Mouse (Mus musculus) myocyte (in vitro differentiated cells): ENCODE data around the gene Cel. TPM values are rescaled to one million over a fixed set of nuclear protein-coding genes. Genes with fewer than 3 reads are reported as not detected.

Source experiments
- H3K27me3 ChIP-seq: one replicate; pipeline ENCODE4 v1.6.1; 2011; ENCODE audit not compliant: control insufficient read depth, insufficient read depth, insufficient read length
- H3K36me3 ChIP-seq: one replicate; pipeline ENCODE4 v1.6.1; 2011; ENCODE audit not compliant: control insufficient read depth, insufficient read depth
- H3K4me2 ChIP-seq: one replicate; pipeline ENCODE4 v1.6.1; 2011; ENCODE audit warnings: low read depth, control low read depth
- H3K4me3 ChIP-seq: one replicate; pipeline ENCODE4 v1.5.1; 2011; ENCODE audit warnings: mild to moderate bottlenecking, control low read depth, moderate library complexity
- H3K79me2 ChIP-seq: one replicate; pipeline ENCODE4 v1.6.1; 2011; ENCODE audit not compliant: control insufficient read depth, insufficient read depth
- H3ac ChIP-seq: one replicate; pipeline ENCODE4 v1.6.1; 2011; ENCODE audit not compliant: control insufficient read depth, insufficient read length
- CEBPB ChIP-seq: IDR thresholded peaks from 2 replicates; pipeline ENCODE4 v1.6.1; 2011; ENCODE audit warnings: mild to moderate bottlenecking, moderate library complexity; ENCODE audit not compliant: poor library complexity, insufficient read depth, severe bottlenecking
- E2F4 ChIP-seq: IDR thresholded peaks from one replicate; pipeline ENCODE4 v1.6.1; 2011; ENCODE audit warnings: mild to moderate bottlenecking, control low read depth, moderate library complexity; ENCODE audit not compliant: insufficient read depth
- MAX ChIP-seq: IDR thresholded peaks from one replicate; pipeline ENCODE4 v1.6.1; 2011; ENCODE audit warnings: low read depth, mild to moderate bottlenecking, control low read depth
- MYOD1 ChIP-seq, 3 experiments: IDR thresholded peaks; one replicate each; pipeline ENCODE4 v1.6.1; 2011; ENCODE audit warnings: control low read depth in 2 of 3, low read depth in 2 of 3, mild to moderate bottlenecking in 2 of 3, moderate library complexity in 1 of 3; ENCODE audit not compliant: insufficient read length in 2 of 3, control insufficient read depth in 1 of 3
- MYOG ChIP-seq, 3 experiments: IDR thresholded peaks; one replicate each; pipeline ENCODE4 v1.6.1; 2011; ENCODE audit warnings: control low read depth in 2 of 3, low read depth in 2 of 3, mild to moderate bottlenecking in 2 of 3; ENCODE audit not compliant: insufficient read length in 2 of 3, control insufficient read depth in 1 of 3, insufficient read depth in 1 of 3
- POLR2A ChIP-seq: IDR thresholded peaks from one replicate; pipeline ENCODE4 v1.6.1; 2011; ENCODE audit warnings: low read depth, mild to moderate bottlenecking, control low read depth, moderate library complexity; ENCODE audit not compliant: insufficient read length
- POLR2AphosphoS2 ChIP-seq: IDR thresholded peaks from one replicate; pipeline ENCODE4 v1.6.1; 2011; ENCODE audit warnings: low read depth, control low read depth; ENCODE audit not compliant: insufficient read length
- REST ChIP-seq: IDR thresholded peaks from one replicate; pipeline ENCODE4 v1.6.1; 2011; ENCODE audit warnings: mild to moderate bottlenecking, control low read depth, moderate library complexity; ENCODE audit not compliant: insufficient read depth, insufficient read length
- SRF ChIP-seq: IDR thresholded peaks from one replicate; pipeline ENCODE4 v1.6.1; 2011; ENCODE audit warnings: low read depth; ENCODE audit not compliant: control insufficient read depth, insufficient read length
- TCF12 ChIP-seq: IDR thresholded peaks from one replicate; pipeline ENCODE4 v1.6.1; 2011; ENCODE audit warnings: mild to moderate bottlenecking, control low read depth; ENCODE audit not compliant: poor library complexity, insufficient read depth, severe bottlenecking
- TCF3 ChIP-seq: IDR thresholded peaks from one replicate; pipeline ENCODE4 v1.6.1; 2011; ENCODE audit warnings: low read depth, control low read depth; ENCODE audit not compliant: insufficient read length
- USF1 ChIP-seq: IDR thresholded peaks from one replicate; pipeline ENCODE4 v1.6.1; 2011; ENCODE audit warnings: low read depth, mild to moderate bottlenecking, control low read depth, moderate library complexity
- polyA plus RNA-seq: library from polyadenylated mRNA; unstranded; fragments of >200 nt; fragmentation: generic; extraction: Trizol; gene quantifications from one replicate; pipeline ENCODE4 v1.2.1, GENCODE M21; 2012; ENCODE audit warnings: missing spikeins

Gene Cel
- polyA plus RNA-seq, 1 experiment: not detected

DNA sequence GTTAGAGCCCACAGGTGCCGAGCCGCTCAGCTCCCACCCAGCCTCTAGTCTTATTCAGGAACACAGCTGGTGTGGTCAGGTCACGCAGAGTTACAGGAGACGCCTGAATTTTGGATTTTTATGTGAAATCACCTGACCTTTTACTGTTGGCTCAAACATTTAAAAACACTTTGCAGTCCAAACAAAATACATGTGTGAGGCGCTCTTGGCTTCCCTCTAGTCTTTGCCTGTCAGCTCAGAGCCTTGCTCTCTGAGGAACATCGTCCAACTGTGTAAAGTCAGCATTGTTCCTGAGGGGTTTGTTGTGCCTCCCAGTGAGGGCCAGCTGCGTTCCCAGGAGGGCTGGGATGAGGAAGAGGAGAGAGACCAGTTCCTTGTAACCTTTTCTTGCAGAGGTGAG, 32.9 kb downstream of the Cel start:
- Histone ChIP-seq H3K4me3 (no peak overlapping the region), H3K27me3 (no peaks in the 10 kb centered on the region), H3ac (no peak overlapping the region), H3K79me2 (no peaks in the 10 kb centered on the region), H3K4me2 (no peak overlapping the region), H3K36me3 (no peaks in the 10 kb centered on the region)
- TF ChIP-seq POLR2A: no peak
- no peak for TF ChIP-seq MYOD1 (IDR thresholded peaks at IDR 0.05; ENCODE audit: control insufficient read depth in 1 of 3, insufficient read length in 2 of 3, low read depth in 2 of 3)
- no peak for TF ChIP-seq REST
- no peak for TF ChIP-seq E2F4
- TF ChIP-seq USF1: no peak
- no peak for TF ChIP-seq CEBPB
- no peak for TF ChIP-seq SRF
- no peak for TF ChIP-seq TCF3
- TF ChIP-seq POLR2AphosphoS2: no peak
- no peak for TF ChIP-seq MAX
- no peak for TF ChIP-seq MYOG (IDR thresholded peaks at IDR 0.05; ENCODE audit: control insufficient read depth in 1 of 3, insufficient read depth in 1 of 3, insufficient read length in 2 of 3, low read depth in 2 of 3)
- TF ChIP-seq TCF12: no peak

DNA sequence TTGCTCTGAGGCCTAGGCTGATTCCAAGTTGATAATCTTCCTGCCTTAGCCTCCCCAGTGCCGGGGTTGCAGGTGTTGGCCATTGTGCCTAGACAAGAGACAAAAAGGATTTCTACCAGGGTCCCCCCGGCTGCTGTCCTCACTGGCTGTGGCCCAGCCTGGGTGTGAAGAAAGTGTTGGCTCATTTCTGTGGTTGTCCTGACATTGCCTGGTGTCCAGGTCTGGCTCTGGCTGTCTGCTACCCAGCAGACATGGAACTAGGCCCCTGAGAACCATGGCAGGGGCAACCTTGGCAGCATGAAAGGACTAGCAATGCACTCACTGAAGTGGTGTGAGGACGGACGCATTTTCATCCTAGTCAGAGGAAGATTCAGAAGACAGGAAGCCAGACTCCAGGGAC, 33.3 kb downstream of the Cel start:
- Histone ChIP-seq H3K27me3 (no peaks in the 10 kb centered on the region), H3K79me2 (no peaks in the 10 kb centered on the region), H3K4me3 (no peak overlapping the region), H3K36me3 (no peaks in the 10 kb centered on the region), H3ac (no peak overlapping the region), H3K4me2 (no peak overlapping the region)
- TF ChIP-seq REST (no peak), MYOD1 (IDR thresholded peaks at IDR 0.05; ENCODE audit: control insufficient read depth in 1 of 3, insufficient read length in 2 of 3, low read depth in 2 of 3) (no peak), E2F4 (no peak), USF1 (no peak), MAX (no peak), POLR2A (no peak), CEBPB (no peak), POLR2AphosphoS2 (no peak), TCF12 (no peak), SRF (no peak), MYOG (IDR thresholded peaks at IDR 0.05; ENCODE audit: control insufficient read depth in 1 of 3, insufficient read depth in 1 of 3, insufficient read length in 2 of 3, low read depth in 2 of 3) (no peak), TCF3 (no peak)

DNA sequence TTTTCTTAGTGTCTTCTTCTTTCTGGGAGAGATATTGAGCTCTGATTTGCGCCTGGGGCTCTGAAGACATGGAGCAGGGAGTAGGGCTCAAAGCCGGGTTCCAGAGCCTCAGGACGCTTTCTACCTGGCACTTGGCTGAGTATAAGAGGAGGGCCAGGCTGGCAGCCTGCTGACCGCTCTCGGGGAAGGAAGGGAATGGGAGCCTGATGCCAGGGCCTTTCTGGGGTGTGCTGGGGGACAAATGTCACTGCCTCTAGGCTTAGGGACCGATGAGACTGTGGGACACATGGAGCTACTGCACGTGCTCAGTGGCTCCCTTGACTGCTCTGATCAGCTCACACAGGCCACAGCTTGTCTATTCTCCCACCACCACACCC, 34.9 kb downstream of the Cel start:
- H3K27me3 ChIP-seq: no peaks in the 10 kb centered on the region
- TF ChIP-seq USF1 (no peak), TCF12 (no peak), MAX (no peak), CEBPB (no peak), MYOD1 (IDR thresholded peaks at IDR 0.05; ENCODE audit: control insufficient read depth in 1 of 3, insufficient read length in 2 of 3, low read depth in 2 of 3) (no peak), POLR2AphosphoS2 (no peak), E2F4 (no peak), REST (no peak), POLR2A (no peak), SRF (no peak), TCF3 (no peak), MYOG (IDR thresholded peaks at IDR 0.05; ENCODE audit: control insufficient read depth in 1 of 3, insufficient read depth in 1 of 3, insufficient read length in 2 of 3, low read depth in 2 of 3) (no peak)
- H3ac ChIP-seq: no peak overlapping the region
- no peak overlapping the region for H3K4me2 ChIP-seq
- no peaks in the 10 kb centered on the region for H3K79me2 ChIP-seq
- H3K36me3 ChIP-seq: no peaks in the 10 kb centered on the region
- H3K4me3 ChIP-seq: no peak overlapping the region

DNA sequence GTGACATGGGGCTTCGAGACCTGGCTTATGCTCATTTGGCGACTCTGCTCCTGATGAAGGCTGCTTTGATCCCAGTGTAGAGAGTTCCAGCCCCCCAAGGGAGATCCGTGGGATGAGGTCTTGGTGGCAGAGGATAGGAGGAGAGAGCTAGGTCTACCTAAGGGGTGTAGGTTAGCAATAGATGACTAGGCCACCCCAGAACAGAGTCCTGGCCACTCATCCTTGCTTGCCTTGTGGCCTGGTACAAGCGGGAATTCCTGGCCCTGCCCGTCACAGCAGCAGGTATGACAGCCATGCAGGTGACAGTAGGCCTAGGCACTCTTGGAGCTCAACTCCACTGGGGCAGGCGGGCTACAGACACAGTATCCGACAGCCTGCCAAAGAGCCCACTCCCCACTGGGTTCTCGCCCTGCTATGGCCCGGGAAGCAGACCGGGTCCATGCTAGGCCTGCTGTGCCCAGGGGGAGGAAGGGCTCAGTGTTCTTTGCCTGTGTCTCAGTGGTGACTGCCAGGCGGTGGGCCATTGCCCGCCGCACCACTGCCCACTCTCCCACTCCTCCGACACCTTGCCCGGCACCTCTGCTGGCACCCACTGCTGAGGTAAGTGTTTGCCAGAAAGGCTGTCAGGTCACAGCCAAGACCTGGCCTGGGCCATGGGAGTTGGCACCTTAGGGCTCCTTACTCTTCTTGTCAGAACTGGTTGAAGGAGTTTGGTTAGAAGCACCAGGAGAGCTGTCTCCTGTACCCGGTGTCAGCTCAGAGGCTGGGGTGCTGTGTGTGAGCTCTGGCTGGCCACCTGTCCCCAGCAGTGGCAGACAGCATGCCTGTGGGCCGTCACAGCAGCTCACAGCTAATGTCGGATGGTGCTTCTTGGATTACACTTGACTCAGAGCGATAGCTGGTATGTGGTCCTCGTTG, 35.5 kb downstream of the Cel start:
- TF ChIP-seq TCF3 (peak; percentile 55), POLR2AphosphoS2 (no peak), SRF (no peak), MYOG (IDR thresholded peaks at IDR 0.05; ENCODE audit: control insufficient read depth in 1 of 3, insufficient read depth in 1 of 3, insufficient read length in 2 of 3, low read depth in 2 of 3) (peak; percentile 5 to 95 (median 88)), POLR2A (no peak), E2F4 (no peak), MYOD1 (IDR thresholded peaks at IDR 0.05; ENCODE audit: control insufficient read depth in 1 of 3, insufficient read length in 2 of 3, low read depth in 2 of 3) (peak in 2 of 3 experiments; percentile 93 to 99), TCF12 (no peak)

More for the DNA sequence above, 35.5 kb downstream of the Cel start:
- Histone ChIP-seq H3K4me2 (peak overlapping the region; percentile 26), H3K27me3 (no peaks in the 10 kb centered on the region), H3ac (no peak overlapping the region), H3K79me2 (no peaks in the 10 kb centered on the region), H3K36me3 (no peaks in the 10 kb centered on the region), H3K4me3 (no peak overlapping the region)
